Mouse (Mus musculus): Measurements from ENCODE around the gene Arsk. TPM values are rescaled to one million over a fixed set of nuclear protein-coding genes. Genes with fewer than 3 reads are reported as not detected.

Arsk gene
- total and polyA plus RNA-seq, 3 experiments = 2.7 to 4.3 TPM; not detected in 1

DNA sequence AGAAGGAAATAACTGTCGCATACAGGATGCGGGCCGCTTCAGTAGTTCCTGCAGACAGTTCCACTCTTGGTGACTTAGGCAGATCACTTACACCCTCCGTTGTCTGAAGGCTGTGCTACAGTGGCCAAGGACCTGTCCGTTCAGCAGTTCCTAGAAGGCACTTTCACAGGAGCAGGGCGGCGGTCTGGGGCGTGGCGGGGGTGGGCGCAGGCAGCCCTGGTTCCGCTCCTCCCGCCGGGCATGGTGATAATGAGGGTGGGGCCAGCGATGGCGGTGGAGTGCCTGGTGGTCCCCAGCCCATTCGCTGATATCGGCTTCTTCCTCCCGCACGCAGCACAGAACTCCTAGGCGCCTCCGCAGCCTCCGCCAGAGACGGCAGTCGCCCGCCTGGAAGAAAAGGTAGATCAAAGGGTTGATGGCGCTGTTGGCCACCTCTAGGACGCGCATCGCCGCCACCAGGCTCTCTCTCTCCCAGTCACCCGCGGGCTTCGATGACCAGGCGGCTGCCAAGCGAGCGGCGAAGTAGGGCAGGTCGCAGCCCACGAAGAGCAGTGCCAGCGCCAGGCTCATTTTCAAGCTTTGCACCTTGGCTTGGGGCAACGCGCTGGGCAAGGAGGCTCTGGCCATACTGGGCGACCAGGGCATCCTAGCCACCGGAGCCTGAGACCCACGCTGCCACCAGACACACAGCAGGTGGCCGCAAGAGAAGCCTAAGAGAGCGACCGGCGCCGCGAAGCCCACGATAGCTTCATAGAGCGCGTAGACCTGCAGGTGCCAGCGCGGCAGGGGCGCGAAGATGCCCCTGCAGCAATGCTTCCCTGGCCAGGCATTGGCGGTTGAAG, 42.8 kb downstream of the Arsk start:
- no peak for DNase-seq (ENCODE audit: low read depth, low spot score)
- Histone ChIP-seq H3K9me3 (replicated peaks; ENCODE audit: insufficient read depth, low read length) (no peaks in the 10 kb centered on the region), H3K79me2 (ENCODE audit: control insufficient read depth, insufficient read depth, low read length, poor library complexity) (no peaks in the 10 kb centered on the region), H3K36me3 (ENCODE audit: control insufficient read depth in 1 of 2, insufficient read depth in 2 of 2, low read length in 2 of 2) (no peaks in the 10 kb centered on the region), H3K9ac (ENCODE audit: control insufficient read depth, low read depth, low read length, poor library complexity, severe bottlenecking) (no peak overlapping the region), H3K4me3 (ENCODE audit: control insufficient read depth in 1 of 2, insufficient read depth in 1 of 2, low read depth in 2 of 2, low read length in 2 of 2) (no peak overlapping the region), H3K27ac (ENCODE audit: control insufficient read depth, low read depth, low read length) (no peak overlapping the region), H3K4me1 (ENCODE audit: control insufficient read depth in 1 of 2, insufficient read depth in 2 of 2, low read length in 2 of 2) (no peaks in the 10 kb centered on the region), H3K27me3 (ENCODE audit: control insufficient read depth in 1 of 2, insufficient read depth in 2 of 2, low read length in 2 of 2) (no peaks in the 10 kb centered on the region)
- no peak for TF ChIP-seq UBTF (IDR thresholded peaks at IDR 0.05; ENCODE audit: borderline replicate concordance, insufficient read depth, low read depth, low read length)
- no peak for TF ChIP-seq NELFE (IDR thresholded peaks at IDR 0.05; ENCODE audit: low read depth, low read length)
- no peak for TF ChIP-seq KAT2A (conservative IDR thresholded peaks at IDR 0.05; ENCODE audit: low read depth, low read length)
- TF ChIP-seq SMC3 (IDR thresholded peaks at IDR 0.05; ENCODE audit: low read depth, low read length) = no peak
- no peak for TF ChIP-seq POLR2AphosphoS2 (IDR thresholded peaks at IDR 0.05; ENCODE audit: low read length)
- no peak for TF ChIP-seq TCF12 (IDR thresholded peaks at IDR 0.05; ENCODE audit: low read depth, low read length)

GRCm38 (mm10) chr13:76044971-76045370, 53.5 kb downstream of the Arsk start:
- no peaks in the 10 kb centered on the region for H3K9me3 ChIP-seq (replicated peaks; ENCODE audit: insufficient read depth, low read length)
- no peaks in the 10 kb centered on the region for H3K79me2 ChIP-seq (ENCODE audit: control insufficient read depth, insufficient read depth, low read length, poor library complexity)
- DNase-seq (ENCODE audit: low read depth, low spot score) = no peak
- no peaks in the 10 kb centered on the region for H3K27me3 ChIP-seq (ENCODE audit: control insufficient read depth in 1 of 2, insufficient read depth in 2 of 2, low read length in 2 of 2)
- TF ChIP-seq E2F4 (IDR thresholded peaks at IDR 0.05; ENCODE audit: borderline replicate concordance, low read depth, low read length) = no peak
- no peak for TF ChIP-seq NRF1 (IDR thresholded peaks at IDR 0.05; ENCODE audit: insufficient read depth, low read depth, low read length, poor library complexity, severe bottlenecking)
- no peak for TF ChIP-seq USF2 (IDR thresholded peaks at IDR 0.05; ENCODE audit: borderline replicate concordance in 1 of 2, insufficient read depth in 1 of 2, low read depth in 1 of 2, low read length in 2 of 2)
- no peak for TF ChIP-seq USF1 (IDR thresholded peaks at IDR 0.05; ENCODE audit: low read depth, low read length)
- H3K4me1 ChIP-seq (ENCODE audit: control insufficient read depth in 1 of 2, insufficient read depth in 2 of 2, low read length in 2 of 2) = no peaks in the 10 kb centered on the region
- H3K36me3 ChIP-seq (ENCODE audit: control insufficient read depth in 1 of 2, insufficient read depth in 2 of 2, low read length in 2 of 2) = no peaks in the 10 kb centered on the region
- no peak overlapping the region for H3K27ac ChIP-seq (ENCODE audit: control insufficient read depth, low read depth, low read length)
- H3K9ac ChIP-seq (ENCODE audit: control insufficient read depth, low read depth, low read length, poor library complexity, severe bottlenecking) = no peak overlapping the region
- H3K4me3 ChIP-seq (ENCODE audit: control insufficient read depth in 1 of 2, insufficient read depth in 1 of 2, low read depth in 2 of 2, low read length in 2 of 2) = no peak overlapping the region

DNA sequence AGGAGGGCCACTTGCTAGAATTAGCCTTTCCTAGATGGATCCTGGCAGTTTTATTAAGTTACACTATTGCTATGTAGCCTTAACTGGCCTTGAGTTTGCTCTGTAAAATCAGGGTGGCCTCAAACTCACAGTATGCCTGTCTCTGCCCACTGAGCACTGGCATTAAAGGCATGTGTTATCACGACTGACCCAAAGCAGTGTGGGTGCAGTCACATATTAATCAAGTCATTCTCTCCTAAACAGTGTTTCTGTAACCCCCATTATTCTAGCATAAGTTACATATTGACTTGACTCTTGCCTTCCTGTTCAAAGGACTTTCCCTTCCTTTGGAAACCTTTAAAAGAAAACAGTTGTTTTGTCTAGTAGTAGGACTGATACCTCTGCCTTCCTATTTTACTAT, 56.0 kb downstream of the Arsk start:
- TF ChIP-seq MXI1 (IDR thresholded peaks at IDR 0.05; ENCODE audit: low read depth, low read length) (no peak), MYB (IDR thresholded peaks at IDR 0.05; ENCODE audit: low read depth, low read length) (no peak), GATA1 (IDR thresholded peaks at IDR 0.05; ENCODE audit: low read depth, low read length) (no peak), GABPA (IDR thresholded peaks at IDR 0.05; ENCODE audit: low read depth, low read length) (no peak), USF2 (IDR thresholded peaks at IDR 0.05; ENCODE audit: borderline replicate concordance in 1 of 2, insufficient read depth in 1 of 2, low read depth in 1 of 2, low read length in 2 of 2) (no peak), CTCF (IDR thresholded peaks at IDR 0.05 in 2 of 3, conservative IDR thresholded peaks at IDR 0.05 in 1 of 3; ENCODE audit: control insufficient read depth in 1 of 3, insufficient read depth in 1 of 3, low read depth in 2 of 3, low read length in 3 of 3, poor library complexity in 1 of 3, severe bottlenecking in 1 of 3) (no peak), POLR2AphosphoS5 (IDR thresholded peaks at IDR 0.05; ENCODE audit: borderline replicate concordance, low read depth, low read length) (no peak), RAD21 (IDR thresholded peaks at IDR 0.05; ENCODE audit: low read depth, low read length) (no peak), TCF12 (IDR thresholded peaks at IDR 0.05; ENCODE audit: low read depth, low read length) (no peak), ELF1 (IDR thresholded peaks at IDR 0.05; ENCODE audit: low read depth, low read length) (no peak), USF1 (IDR thresholded peaks at IDR 0.05; ENCODE audit: low read depth, low read length) (no peak)
- Histone ChIP-seq H3K9ac (ENCODE audit: control insufficient read depth, low read depth, low read length, poor library complexity, severe bottlenecking) (no peak overlapping the region), H3K79me2 (ENCODE audit: control insufficient read depth, insufficient read depth, low read length, poor library complexity) (no peaks in the 10 kb centered on the region), H3K9me3 (replicated peaks; ENCODE audit: insufficient read depth, low read length) (no peaks in the 10 kb centered on the region), H3K4me3 (ENCODE audit: control insufficient read depth in 1 of 2, insufficient read depth in 1 of 2, low read depth in 2 of 2, low read length in 2 of 2) (no peak overlapping the region), H3K27me3 (ENCODE audit: control insufficient read depth in 1 of 2, insufficient read depth in 2 of 2, low read length in 2 of 2) (no peaks in the 10 kb centered on the region), H3K27ac (ENCODE audit: control insufficient read depth, low read depth, low read length) (no peak overlapping the region), H3K4me1 (ENCODE audit: control insufficient read depth in 1 of 2, insufficient read depth in 2 of 2, low read length in 2 of 2) (no peaks in the 10 kb centered on the region), H3K36me3 (ENCODE audit: control insufficient read depth in 1 of 2, insufficient read depth in 2 of 2, low read length in 2 of 2) (no peaks in the 10 kb centered on the region)
- DNase-seq (ENCODE audit: low read depth, low spot score) = no peak

All from MEL (cell line).